Comparison of ENCODE assay signal across 7 mouse cellular contexts in the genomic region with DNA sequence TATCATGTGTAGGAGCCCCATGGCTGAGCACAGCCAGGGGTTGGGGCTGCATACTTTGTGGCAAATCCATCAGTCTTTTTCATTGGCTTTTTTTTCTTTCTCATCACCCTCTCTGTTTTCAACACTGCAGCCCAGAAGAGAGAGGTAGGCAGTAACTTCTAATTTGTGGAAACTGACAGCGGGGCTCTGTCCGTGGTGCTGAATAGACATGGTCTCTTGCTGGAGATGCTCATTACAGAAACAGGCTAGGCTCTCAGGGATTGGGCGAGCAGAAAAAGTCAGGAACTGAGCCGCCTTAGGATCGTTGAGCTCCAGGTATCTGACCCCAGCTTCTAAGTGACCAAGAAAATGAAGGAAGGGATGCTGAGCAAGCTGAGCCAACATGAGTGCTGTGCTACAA.
DNase-seq lines count a peak whose midpoint lies in the region; ATAC-seq lines count a peak whose summit lies in the region.

No protein-coding gene starts in this region.

- intact Hi-C loops in left cerebral cortex, postnatal 4 days (cut with DNase I), result no loop called here

- 0 out of 2 replicates have a peak, but pooled peaks have one; percentile 50 for ATAC-seq in megakaryocyte-erythroid progenitor cell, adult 5-6 weeks (replicated peaks; ENCODE audit: low FRiP score, low TSS enrichment, poor library complexity, severe bottlenecking)

- peak; percentile 26 for DNase-seq in urinary bladder, postnatal 25 days (ENCODE audit: low spot score)
- DNase-seq in urinary bladder, postnatal 10 days (ENCODE audit: low spot score), result no peak
- DNase-seq in embryo, embryonic 11.5 days (ENCODE audit: low read depth, low spot score), result peak; percentile 71
- peak; percentile 8 to 44 for DNase-seq in kidney, adult 8-10 months
- no peak for DNase-seq in MN1 (ENCODE audit: low spot score)
- no peak for DNase-seq in left cerebral cortex, postnatal 4 days

Comparison
In these comparisons a context has a peak if more than half of its experiments do, and no peak if none do; other contexts are left out.
1. DNase-seq: peak in urinary bladder, postnatal 25 days (single experiment), embryo, embryonic 11.5 days (single experiment) and kidney, adult 8-10 months (2 of 2); none in urinary bladder, postnatal 10 days (single experiment), MN1 (single experiment) and left cerebral cortex, postnatal 4 days (single experiment).